Mouse (Mus musculus): ENCODE results near the gene Rbfox3. TPM values are rescaled to one million over a fixed set of nuclear protein-coding genes. Genes with fewer than 3 reads are reported as not detected.
A peak's percentile ranks its signal among the peaks of the same experiment; 100 is the strongest.

Gene Rbfox3
- polyA plus RNA-seq, 1 experiment from 2014 or later: 0.82 TPM

DNA sequence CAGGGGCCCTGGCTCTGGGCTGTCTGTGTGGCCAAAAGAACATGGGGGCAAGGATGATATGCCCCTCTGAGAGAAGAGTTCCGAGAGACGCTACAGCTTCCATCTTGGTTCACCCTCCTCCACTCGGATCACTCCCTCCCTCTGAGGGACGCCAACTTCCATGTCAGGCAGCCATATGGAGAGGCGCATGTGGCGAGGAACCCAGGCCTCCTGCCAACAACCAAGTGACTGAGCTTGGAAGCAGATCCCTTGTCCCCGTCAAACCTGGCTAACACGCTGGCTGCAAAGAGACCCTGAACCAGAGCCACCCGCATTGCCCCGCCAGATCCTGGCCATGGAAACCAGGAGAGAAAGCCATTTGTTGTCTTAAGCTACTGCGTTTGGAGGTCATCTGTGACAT, 29.1 kb upstream of the Rbfox3 start:
- ATAC-seq (replicated peaks; ENCODE audit: low FRiP score, low read depth) (no peak), DNase-seq (ENCODE audit: low spot score) (no peak)
- WGBS: 69% methylated on average over 11 of the region's 11 CpGs
- no peak for TF ChIP-seq CTCF (IDR thresholded peaks at IDR 0.05; ENCODE audit: low read depth)
- Histone ChIP-seq H3K36me3 (ENCODE audit: insufficient read depth, low read length) (no peaks in the 10 kb centered on the region), H3K9ac (ENCODE audit: low read depth, low read length) (no peak overlapping the region), H3K4me2 (ENCODE audit: low read length) (no peak overlapping the region), H3K9me3 (replicated peaks; ENCODE audit: low read length) (no peaks in the 10 kb centered on the region), H3K4me3 (replicated peaks; ENCODE audit: low read depth, low read length) (no peak overlapping the region), H3K4me1 (replicated peaks; ENCODE audit: insufficient read depth, low read length) (no peaks in the 10 kb centered on the region), H3K27me3 (ENCODE audit: insufficient read depth, low read length) (no peaks in the 10 kb centered on the region), H3K27ac (no peak overlapping the region)

DNA sequence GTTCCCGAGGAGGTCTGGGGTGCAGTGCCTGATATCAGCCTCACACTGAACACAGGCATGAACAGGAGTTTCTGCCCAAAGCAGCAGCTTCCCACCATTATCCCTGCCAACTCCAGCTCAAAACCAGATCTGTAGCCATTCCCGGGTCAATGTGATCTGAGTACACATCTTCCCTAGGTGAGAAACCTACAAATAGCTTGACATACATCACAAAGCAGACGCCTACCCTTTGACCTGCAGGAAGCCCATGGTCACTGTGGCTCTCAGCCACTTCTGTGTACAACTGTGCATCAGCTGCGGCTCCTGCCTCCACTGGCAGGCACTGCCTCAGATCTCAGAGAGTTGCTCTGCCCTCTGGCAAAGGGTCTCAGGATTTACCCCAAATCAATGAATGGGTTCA, 28.3 kb upstream of the Rbfox3 start:
- no peak for TF ChIP-seq CTCF (IDR thresholded peaks at IDR 0.05; ENCODE audit: low read depth)
- Histone ChIP-seq H3K4me1 (replicated peaks; ENCODE audit: insufficient read depth, low read length) (no peaks in the 10 kb centered on the region), H3K4me2 (ENCODE audit: low read length) (no peak overlapping the region), H3K9me3 (replicated peaks; ENCODE audit: low read length) (no peaks in the 10 kb centered on the region), H3K27ac (no peak overlapping the region), H3K4me3 (replicated peaks; ENCODE audit: low read depth, low read length) (no peak overlapping the region), H3K9ac (ENCODE audit: low read depth, low read length) (no peak overlapping the region), H3K36me3 (ENCODE audit: insufficient read depth, low read length) (no peaks in the 10 kb centered on the region), H3K27me3 (ENCODE audit: insufficient read depth, low read length) (no peaks in the 10 kb centered on the region)
- WGBS: 87% methylated on average over 4 of the region's 4 CpGs
- no peak for DNase-seq (ENCODE audit: low spot score)
- ATAC-seq (replicated peaks; ENCODE audit: low FRiP score, low read depth): no peak

DNA sequence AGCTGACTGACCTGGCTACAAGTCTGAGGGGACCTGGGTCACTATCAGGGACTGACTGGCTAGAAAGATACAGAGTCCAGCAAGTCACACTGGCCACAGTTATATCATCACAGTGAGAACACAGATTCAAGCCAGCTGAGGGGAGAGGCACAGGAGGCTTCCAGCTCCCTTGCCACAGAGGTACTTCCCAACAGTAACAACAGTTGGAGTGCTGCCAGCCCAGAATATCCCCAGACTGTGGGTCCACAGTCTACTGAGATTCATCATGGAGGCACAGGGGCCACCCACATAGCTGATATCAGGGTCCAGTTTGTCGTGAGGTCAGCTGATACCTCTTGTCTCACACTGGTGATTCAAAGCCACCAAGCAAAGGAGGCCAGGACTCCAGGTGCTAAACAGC, 23.5 kb upstream of the Rbfox3 start:
- H3K36me3 ChIP-seq (ENCODE audit: insufficient read depth, low read length): no peaks in the 10 kb centered on the region
- no peaks in the 10 kb centered on the region for H3K9me3 ChIP-seq (replicated peaks; ENCODE audit: low read length)
- no peak overlapping the region for H3K9ac ChIP-seq (ENCODE audit: low read depth, low read length)
- H3K27ac ChIP-seq: no peak overlapping the region
- no peaks in the 10 kb centered on the region for H3K27me3 ChIP-seq (ENCODE audit: insufficient read depth, low read length)
- WGBS: 39% methylated on average over 1 of the region's 1 CpGs
- no peak overlapping the region for H3K4me3 ChIP-seq (replicated peaks; ENCODE audit: low read depth, low read length)
- H3K4me1 ChIP-seq (replicated peaks; ENCODE audit: insufficient read depth, low read length): no peaks in the 10 kb centered on the region
- no peak overlapping the region for H3K4me2 ChIP-seq (ENCODE audit: low read length)
- DNase-seq (ENCODE audit: low spot score) (no peak), ATAC-seq (replicated peaks; ENCODE audit: low FRiP score, low read depth) (no peak)
- no peak for TF ChIP-seq CTCF (IDR thresholded peaks at IDR 0.05; ENCODE audit: low read depth)

DNA sequence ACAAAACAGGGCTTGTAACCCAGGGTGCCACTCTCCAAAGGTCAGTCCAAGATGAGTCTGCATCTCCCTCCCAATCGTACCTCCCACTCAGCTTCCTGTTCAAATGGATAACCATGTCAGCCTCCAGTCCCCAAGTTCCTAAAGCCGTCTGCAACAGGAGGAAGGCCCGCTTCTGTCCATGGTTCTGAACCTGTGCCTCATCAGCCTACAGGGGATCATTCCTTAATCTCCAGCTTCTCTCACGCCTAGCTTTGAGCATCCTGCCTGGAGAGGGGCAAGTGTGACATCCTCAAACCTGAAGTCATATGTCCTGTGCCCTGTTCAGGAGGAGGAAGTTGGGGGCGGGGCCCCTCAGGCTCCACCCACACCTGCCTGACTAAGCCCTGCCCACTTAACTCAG, 15.7 kb upstream of the Rbfox3 start:
- Histone ChIP-seq H3K4me3 (replicated peaks; ENCODE audit: low read depth, low read length) (no peak overlapping the region), H3K9ac (ENCODE audit: low read depth, low read length) (no peak overlapping the region), H3K9me3 (replicated peaks; ENCODE audit: low read length) (no peaks in the 10 kb centered on the region), H3K36me3 (ENCODE audit: insufficient read depth, low read length) (no peaks in the 10 kb centered on the region), H3K27ac (no peak overlapping the region), H3K27me3 (ENCODE audit: insufficient read depth, low read length) (no peaks in the 10 kb centered on the region), H3K4me1 (replicated peaks; ENCODE audit: insufficient read depth, low read length) (no peaks in the 10 kb centered on the region), H3K4me2 (ENCODE audit: low read length) (no peak overlapping the region)
- 8% methylated on average over 5 of the region's 5 CpGs for WGBS
- TF ChIP-seq CTCF (IDR thresholded peaks at IDR 0.05; ENCODE audit: low read depth): no peak
- DNase-seq (ENCODE audit: low spot score) (peak; percentile 69), ATAC-seq (replicated peaks; ENCODE audit: low FRiP score, low read depth) (no peak)

DNA sequence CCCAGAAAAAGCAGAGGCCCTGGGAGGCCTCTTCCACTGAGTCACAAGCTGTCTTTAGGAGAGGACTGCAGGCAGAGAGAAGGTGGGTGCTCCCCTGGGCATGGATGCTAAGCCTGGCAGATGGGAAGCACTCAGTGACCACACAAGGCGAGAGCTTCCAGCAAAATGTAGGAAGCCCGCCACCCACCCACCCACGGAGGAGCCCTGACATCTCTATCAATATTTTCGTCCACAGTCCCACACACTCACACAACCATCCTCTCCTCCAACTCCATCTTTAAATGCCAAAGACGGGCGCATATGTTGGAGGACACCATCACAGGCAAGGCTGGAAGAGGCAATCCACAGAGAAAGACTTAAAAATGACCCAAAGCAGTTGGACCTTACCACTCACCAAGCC, 10.5 kb upstream of the Rbfox3 start:
- Histone ChIP-seq H3K36me3 (ENCODE audit: insufficient read depth, low read length) (no peaks in the 10 kb centered on the region), H3K4me2 (ENCODE audit: low read length) (no peak overlapping the region), H3K4me1 (replicated peaks; ENCODE audit: insufficient read depth, low read length) (no peaks in the 10 kb centered on the region), H3K27ac (no peak overlapping the region), H3K9me3 (replicated peaks; ENCODE audit: low read length) (no peaks in the 10 kb centered on the region), H3K9ac (ENCODE audit: low read depth, low read length) (no peak overlapping the region), H3K27me3 (ENCODE audit: insufficient read depth, low read length) (no peaks in the 10 kb centered on the region), H3K4me3 (replicated peaks; ENCODE audit: low read depth, low read length) (no peak overlapping the region)
- no peak for TF ChIP-seq CTCF (IDR thresholded peaks at IDR 0.05; ENCODE audit: low read depth)
- DNase-seq (ENCODE audit: low spot score) (no peak), ATAC-seq (replicated peaks; ENCODE audit: low FRiP score, low read depth) (no peak)
- 84% methylated on average over 6 of the region's 6 CpGs for WGBS

DNA sequence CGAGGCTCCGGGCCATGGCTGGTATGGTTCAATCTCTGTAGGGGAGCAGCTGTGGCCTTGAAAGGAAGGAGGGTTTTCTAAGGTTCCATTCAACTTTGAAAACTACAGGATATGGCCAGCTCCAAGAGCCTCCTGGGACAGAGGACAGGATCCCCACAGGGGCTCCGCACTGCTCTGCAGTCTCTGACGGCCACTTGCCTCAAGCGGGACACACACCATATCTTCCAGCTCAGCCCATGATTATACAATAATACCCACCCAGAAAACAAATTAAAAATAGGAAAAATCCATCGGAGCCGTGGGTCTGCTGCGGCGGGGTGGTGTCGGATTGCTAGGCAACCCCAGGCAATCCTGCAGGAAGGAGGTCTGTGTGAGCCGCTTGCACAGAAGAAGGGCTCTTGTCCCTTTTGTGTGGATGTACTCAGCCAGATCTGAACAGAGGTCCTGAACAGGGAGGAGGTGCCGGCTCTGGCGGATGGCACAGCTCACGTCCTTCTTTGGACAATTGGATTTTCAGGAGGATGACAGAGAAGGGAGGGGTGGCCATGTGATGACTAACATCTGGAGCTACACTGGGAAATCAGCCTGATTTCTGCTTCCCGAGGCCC, 5.1 kb upstream of the Rbfox3 start:
- no peak overlapping the region for H3K9ac ChIP-seq (ENCODE audit: low read depth, low read length)
- ATAC-seq (replicated peaks; ENCODE audit: low FRiP score, low read depth): no peak
- no peaks in the 10 kb centered on the region for H3K27me3 ChIP-seq (ENCODE audit: insufficient read depth, low read length)
- H3K36me3 ChIP-seq (ENCODE audit: insufficient read depth, low read length): no peaks in the 10 kb centered on the region
- H3K9me3 ChIP-seq (replicated peaks; ENCODE audit: low read length): no peaks in the 10 kb centered on the region
- 31% methylated on average over 15 of the region's 15 CpGs for WGBS
- H3K27ac ChIP-seq: no peak overlapping the region
- no peak for DNase-seq (ENCODE audit: low spot score)
- no peaks in the 10 kb centered on the region for H3K4me1 ChIP-seq (replicated peaks; ENCODE audit: insufficient read depth, low read length)
- no peak overlapping the region for H3K4me2 ChIP-seq (ENCODE audit: low read length)
- TF ChIP-seq CTCF (IDR thresholded peaks at IDR 0.05; ENCODE audit: low read depth): no peak
- no peak overlapping the region for H3K4me3 ChIP-seq (replicated peaks; ENCODE audit: low read depth, low read length)

DNA sequence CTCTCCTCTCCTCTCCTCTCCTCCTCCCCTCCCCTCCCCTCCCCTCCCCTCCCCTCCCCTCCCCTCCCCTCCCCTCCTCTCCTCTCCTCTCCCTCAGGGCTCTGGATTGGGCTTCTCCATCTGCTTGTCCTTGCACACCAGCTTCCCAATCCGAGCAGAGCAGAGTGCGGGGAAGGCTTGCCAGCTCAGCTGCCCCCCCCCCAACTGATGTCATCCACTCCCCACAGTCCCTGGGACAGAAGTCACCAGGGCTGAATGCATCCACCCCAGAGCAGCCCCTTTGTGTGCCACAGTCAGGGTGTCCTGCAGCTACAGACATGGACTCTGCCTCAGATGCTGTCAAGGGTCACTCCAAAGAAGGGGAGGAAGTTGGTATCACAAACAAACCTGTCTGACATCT, 4.5 kb upstream of the Rbfox3 start:
- ATAC-seq (replicated peaks; ENCODE audit: low FRiP score, low read depth) (no peak), DNase-seq (ENCODE audit: low spot score) (no peak)
- peaks cover 5% of the 10 kb centered on the region; the same call in 1 of the 2 replicates for H3K27me3 ChIP-seq (ENCODE audit: insufficient read depth, low read length)
- H3K9me3 ChIP-seq (replicated peaks; ENCODE audit: low read length): no peaks in the 10 kb centered on the region
- no peak overlapping the region for H3K4me2 ChIP-seq (ENCODE audit: low read length)
- no peaks in the 10 kb centered on the region for H3K36me3 ChIP-seq (ENCODE audit: insufficient read depth, low read length)
- no peak overlapping the region for H3K9ac ChIP-seq (ENCODE audit: low read depth, low read length)
- H3K27ac ChIP-seq: no peak overlapping the region
- 80% methylated on average over 1 of the region's 2 CpGs for WGBS
- H3K4me3 ChIP-seq (replicated peaks; ENCODE audit: low read depth, low read length): no peak overlapping the region
- no peak for TF ChIP-seq CTCF (IDR thresholded peaks at IDR 0.05; ENCODE audit: low read depth)
- H3K4me1 ChIP-seq (replicated peaks; ENCODE audit: insufficient read depth, low read length): no peaks in the 10 kb centered on the region

Data from kidney, postnatal 0 days (tissue).